Comparison of ENCODE assay signal across 8 mouse cellular contexts in the genomic region with DNA sequence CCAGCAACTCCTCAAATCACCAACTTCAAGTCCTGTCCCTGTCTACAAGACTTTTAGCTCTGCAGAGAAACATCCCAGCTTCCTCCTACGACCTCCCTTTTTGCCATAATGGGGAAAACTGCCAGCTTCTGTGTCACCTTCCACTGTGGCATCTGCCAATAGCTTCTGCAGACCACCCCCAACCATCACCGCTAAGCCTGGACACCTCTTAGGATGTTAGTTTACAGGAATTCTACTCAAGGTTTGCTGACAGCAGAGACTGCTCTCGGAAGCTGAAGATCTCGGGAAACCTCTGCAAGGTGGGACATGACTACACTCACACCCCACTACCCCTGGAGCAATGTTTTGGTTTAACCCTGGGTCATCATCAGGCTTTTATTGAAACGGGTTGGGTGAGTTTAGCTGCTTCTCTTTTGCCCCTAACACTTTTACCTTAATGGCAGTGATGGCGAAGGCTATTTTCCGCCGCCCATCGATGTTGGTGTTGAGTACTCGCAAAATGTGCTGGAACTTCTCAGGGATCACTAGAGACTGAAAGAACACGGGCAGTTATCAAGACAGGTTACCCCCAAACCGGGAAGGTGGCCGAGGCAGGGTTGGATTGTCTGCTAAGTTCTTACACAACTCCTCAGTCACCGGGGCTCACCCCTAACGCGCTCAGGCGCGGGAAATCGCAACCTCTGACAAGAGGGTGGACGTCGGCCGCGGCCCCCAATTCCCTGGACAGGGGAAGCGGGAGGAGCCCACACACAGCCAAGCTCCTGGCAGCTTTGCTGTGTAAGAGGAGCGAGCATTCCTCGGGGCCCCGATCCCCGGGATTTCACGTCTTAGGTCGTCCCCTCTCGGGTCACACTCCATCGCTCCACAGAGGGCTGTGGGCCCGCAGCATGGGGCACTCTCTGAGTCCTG. TPM values are rescaled to one million over a fixed set of nuclear protein-coding genes. Genes with fewer than 3 reads are reported as not detected.
DNase-seq lines count a peak whose midpoint lies in the region; ATAC-seq and TF ChIP-seq lines count a peak whose summit lies in the region.

No protein-coding gene starts in this region.

- no peaks in the 10 kb centered on the region for H3K9me3 ChIP-seq in hindbrain, embryonic 12.5 days (replicated peaks)
- no peaks in the 10 kb centered on the region for H3K9me3 ChIP-seq in lung, embryonic 16.5 days (ENCODE audit: control insufficient read depth, low read length)

- peak overlapping the region; percentile 98 for H3K27ac ChIP-seq in gastrocnemius, adult 2 months
- H3K27ac ChIP-seq in hindbrain, embryonic 12.5 days: peak overlapping the region; percentile 88
- peak overlapping the region; percentile 92 for H3K27ac ChIP-seq in lung, embryonic 16.5 days (ENCODE audit: low read length)

- intact Hi-C loops in gastrocnemius, adult 2 months (cut with DNase I): loop anchor here (2.0 to 5.0 kb wide), 2 partner anchors 14 to 67 kb away; partner anchors contain the start of genes Pfdn6, Ring1 and Wdr46

- peak overlapping the region; percentile 98 for H3K9ac ChIP-seq in hindbrain, embryonic 12.5 days
- H3K9ac ChIP-seq in lung, embryonic 16.5 days (ENCODE audit: low read length): peak overlapping the region; percentile 99

- H3K27me3 ChIP-seq in hindbrain, embryonic 12.5 days: no peaks in the 10 kb centered on the region
- no peaks in the 10 kb centered on the region for H3K27me3 ChIP-seq in lung, embryonic 16.5 days (ENCODE audit: control insufficient read depth, insufficient read depth, low read depth, low read length)

- WGBS in hindbrain, embryonic 12.5 days: 1% methylated on average over 33 of the region's 33 CpGs
- WGBS in lung, embryonic 16.5 days: under 1% methylated on average over 33 of the region's 33 CpGs

- peaks cover 58% of the 10 kb centered on the region for H3K4me1 ChIP-seq in hindbrain, embryonic 12.5 days
- peaks cover 44% of the 10 kb centered on the region for H3K4me1 ChIP-seq in lung, embryonic 16.5 days (replicated peaks; ENCODE audit: control insufficient read depth, insufficient read depth, low read length)

- DNase-seq in gastrocnemius, adult 2 months: peak; percentile 66
- no peak for DNase-seq in gastrocnemius, adult 18-20 months (ENCODE audit: low spot score)
- peak; percentile 53 to 83 for DNase-seq in spleen, postnatal 4 days (ENCODE audit: low spot score in 2 of 2)
- no peak for DNase-seq in spleen, adult 18-20 months
- DNase-seq in urinary bladder, postnatal 14 days (ENCODE audit: low spot score): no peak
- DNase-seq in T-cell, adult 2 months (ENCODE audit: low spot score): no peak

- no peak; the same call in none of the 2 replicates for ATAC-seq in hindbrain, embryonic 12.5 days (ENCODE audit: low FRiP score)
- peak; percentile 15 for ATAC-seq in lung, embryonic 16.5 days (ENCODE audit: low read depth)

- no peak for TF ChIP-seq CTCF in gastrocnemius, adult 2 months (IDR thresholded peaks at IDR 0.05)

- H3K4me2 ChIP-seq in hindbrain, embryonic 12.5 days (replicated peaks): peak overlapping the region; percentile 73
- H3K4me2 ChIP-seq in lung, embryonic 16.5 days (ENCODE audit: low read depth, low read length): peak overlapping the region; percentile 99

- H3K4me3 ChIP-seq in gastrocnemius, adult 2 months: peak overlapping the region; percentile 92
- peak overlapping the region; percentile 94 for H3K4me3 ChIP-seq in hindbrain, embryonic 12.5 days
- peak overlapping the region; percentile 95 for H3K4me3 ChIP-seq in lung, embryonic 16.5 days (ENCODE audit: low read length)

- H3K36me3 ChIP-seq in hindbrain, embryonic 12.5 days: peaks cover 46% of the 10 kb centered on the region
- H3K36me3 ChIP-seq in lung, embryonic 16.5 days (ENCODE audit: control insufficient read depth, insufficient read depth, low read length): peaks cover 27% of the 10 kb centered on the region

RNA-seq across cellular contexts. Expression of gene Vps52, which starts 0.7 kb away (rescaled TPM):
- 10 to 100 TPM; 31.7 to 33.4 TPM for total RNA-seq in gastrocnemius, adult 2 months (2021)
- 10 to 100 TPM; 29.6 to 33.5 TPM for total RNA-seq in gastrocnemius, adult 18-20 months (2021)
- 65.0 and 65.9 TPM in 2 replicates for polyA plus RNA-seq in hindbrain, embryonic 12.5 days (2016; fragmentation: Nextera tagmentation; extraction: Ambion mirVana)
- 49.4 and 50.5 TPM in 2 replicates for polyA plus RNA-seq in lung, embryonic 16.5 days (2015; fragmentation: Nextera tagmentation; extraction: Ambion mirVana)

RNA-seq across cellular contexts. Expression of gene Rps18, which starts 0.9 kb away (rescaled TPM):
- 100 to 1,000 TPM; 364 to 443 TPM for total RNA-seq in gastrocnemius, adult 2 months (2021)
- total RNA-seq in gastrocnemius, adult 18-20 months (2021): 100 to 1,000 TPM; 367 to 381 TPM
- polyA plus RNA-seq in hindbrain, embryonic 12.5 days (2016; fragmentation: Nextera tagmentation; extraction: Ambion mirVana): 834 and 931 TPM in 2 replicates
- 1,739 and 1,825 TPM in 2 replicates for polyA plus RNA-seq in lung, embryonic 16.5 days (2015; fragmentation: Nextera tagmentation; extraction: Ambion mirVana)

RNA-seq across cellular contexts. Expression of gene B3galt4, which starts 3.6 kb away (rescaled TPM):
- total RNA-seq in gastrocnemius, adult 2 months (2021): 1 to 10 TPM; 1.3 to 1.4 TPM
- 1 to 10 TPM; 1.5 to 1.7 TPM for total RNA-seq in gastrocnemius, adult 18-20 months (2021)
- 9.9 TPM in 2 replicates for polyA plus RNA-seq in hindbrain, embryonic 12.5 days (2016; fragmentation: Nextera tagmentation; extraction: Ambion mirVana)
- 5.5 and 5.6 TPM in 2 replicates for polyA plus RNA-seq in lung, embryonic 16.5 days (2015; fragmentation: Nextera tagmentation; extraction: Ambion mirVana)

RNA-seq across cellular contexts. Expression of gene Wdr46, which starts 14.4 kb away (rescaled TPM):
- 1 to 10 TPM; 8.6 to 8.8 TPM for total RNA-seq in gastrocnemius, adult 2 months (2021)
- 1 to 10 TPM; 8.7 to 8.8 TPM for total RNA-seq in gastrocnemius, adult 18-20 months (2021)
- 37.1 and 38.8 TPM in 2 replicates for polyA plus RNA-seq in hindbrain, embryonic 12.5 days (2016; fragmentation: Nextera tagmentation; extraction: Ambion mirVana)
- polyA plus RNA-seq in lung, embryonic 16.5 days (2015; fragmentation: Nextera tagmentation; extraction: Ambion mirVana): 20.2 and 20.6 TPM in 2 replicates

RNA-seq across cellular contexts. Expression of gene Pfdn6, which starts 14.8 kb away (rescaled TPM):
- total RNA-seq in gastrocnemius, adult 2 months (2021): 10 to 100 TPM; 51.2 to 67.6 TPM
- total RNA-seq in gastrocnemius, adult 18-20 months (2021): 10 to 100 TPM; 64.8 to 68.8 TPM
- 173 and 180 TPM in 2 replicates for polyA plus RNA-seq in hindbrain, embryonic 12.5 days (2016; fragmentation: Nextera tagmentation; extraction: Ambion mirVana)
- 143 and 151 TPM in 2 replicates for polyA plus RNA-seq in lung, embryonic 16.5 days (2015; fragmentation: Nextera tagmentation; extraction: Ambion mirVana)

Comparison
In these comparisons a context has a peak if more than half of its experiments do, and no peak if none do; other contexts are left out.
1. DNase-seq: peak in gastrocnemius, adult 2 months (single experiment) and spleen, postnatal 4 days (2 of 2); none in gastrocnemius, adult 18-20 months (single experiment), spleen, adult 18-20 months (0 of 2), urinary bladder, postnatal 14 days (single experiment) and T-cell, adult 2 months (single experiment).
2. Peak in every context shown above with its lines, with median percentiles within 50 percentile points of each other: H3K27ac ChIP-seq and H3K4me3 ChIP-seq.